Mouse (Mus musculus): ENCODE measurements around the gene Pick1.

The Pick1 gene

GRCm38 (mm10) chr15:79270317-79271123 is 41.5 kb downstream of the Pick1 start:
- in situ Hi-C loops (cut with MboI, MseI) = no loop called here

GRCm38 (mm10) chr15:79271124-79271746 is 42.3 kb downstream of the Pick1 start:
- in situ Hi-C loops (cut with MboI, MseI) = no loop called here

- in situ Hi-C loops (cut with MboI, MseI) = no loop called here
Measured at GRCm38 (mm10) chr15:79273020-79273419, 44.0 kb downstream of the Pick1 start.

DNA sequence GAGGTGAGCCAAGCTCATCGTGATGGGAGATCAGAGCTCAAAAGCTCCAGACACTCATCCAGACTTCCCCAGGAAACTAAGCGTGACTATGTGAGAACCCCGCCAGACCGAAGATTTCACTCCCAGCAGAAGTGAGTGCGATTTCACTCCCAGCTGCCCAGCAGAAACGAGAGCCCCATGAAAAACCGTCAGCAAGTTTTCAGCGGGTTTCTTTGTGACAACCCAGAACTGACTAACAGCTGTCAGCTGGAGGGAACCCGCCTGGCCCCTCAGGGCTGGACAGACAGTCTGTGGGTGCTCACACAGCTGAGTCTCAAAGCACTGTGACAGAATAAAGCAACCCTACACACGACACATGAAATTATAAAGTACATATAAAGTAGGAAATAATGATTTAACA is 48.8 kb downstream of the Pick1 start:
- in situ Hi-C loops (cut with MboI, MseI) = no loop called here

- in situ Hi-C loops (cut with MboI, MseI) = no loop called here
Measured at GRCm38 (mm10) chr15:79280209-79280608, 51.2 kb downstream of the Pick1 start.

DNA sequence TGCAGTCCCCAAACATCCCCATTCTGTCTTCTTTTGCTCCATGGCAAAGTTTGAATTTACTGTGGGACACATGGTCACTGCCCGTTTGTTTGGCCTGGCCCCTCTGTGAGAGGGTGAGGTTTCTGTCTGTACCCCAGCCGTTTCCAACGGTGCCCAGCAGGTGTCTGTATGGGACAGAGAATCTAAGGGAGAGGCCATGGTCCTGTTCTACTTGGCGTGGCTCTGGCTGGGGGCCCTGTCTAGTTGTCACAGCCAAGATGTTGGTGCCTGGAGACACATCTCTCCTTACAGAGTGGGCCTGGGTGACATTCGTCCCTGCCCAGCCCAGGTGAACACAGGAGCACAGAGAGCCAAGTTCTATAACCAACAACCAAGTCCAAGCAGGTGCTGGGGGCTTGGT is 51.9 kb downstream of the Pick1 start:
- in situ Hi-C loops (cut with MboI, MseI) = no loop called here

DNA sequence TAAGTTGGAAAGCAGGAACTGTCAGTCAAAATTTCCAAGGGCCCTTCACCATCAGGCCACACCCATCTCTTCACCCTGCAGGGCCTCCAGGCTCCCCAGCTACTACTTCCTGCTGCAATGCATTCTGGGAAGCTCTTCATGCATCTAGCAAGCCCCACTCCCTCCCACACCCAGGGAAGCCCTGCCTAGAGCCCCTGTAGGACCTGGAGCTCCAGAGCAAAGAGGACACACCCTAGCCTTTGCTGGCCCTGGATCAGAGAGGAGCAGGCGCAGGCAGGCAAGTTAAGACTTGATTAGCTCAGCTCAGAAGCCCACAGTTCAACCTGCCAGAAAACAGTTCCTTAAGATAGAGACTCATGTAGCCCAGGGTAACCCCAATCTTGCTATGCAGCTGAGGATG is 52.4 kb downstream of the Pick1 start:
- in situ Hi-C loops (cut with MboI, MseI) = no loop called here

DNA sequence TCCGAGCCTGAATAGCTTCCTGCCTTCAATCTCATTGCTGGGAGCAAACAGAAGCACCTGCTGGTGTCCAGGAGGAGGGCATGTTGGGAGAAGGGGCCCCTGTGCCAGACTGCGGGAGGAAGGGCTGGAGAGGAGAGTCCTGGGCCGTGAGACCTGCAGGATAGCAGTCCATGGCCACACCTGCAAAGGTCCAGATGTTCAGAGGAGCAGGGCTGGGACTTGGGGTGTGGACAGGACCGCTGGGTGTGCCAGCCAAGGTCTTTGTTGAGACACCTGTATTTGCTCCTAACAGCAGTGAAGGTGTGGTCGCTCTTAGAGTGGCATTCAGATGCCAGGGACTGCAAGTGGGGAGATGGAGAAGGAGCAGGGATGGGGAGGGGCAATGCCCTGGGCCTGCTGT is 53.5 kb downstream of the Pick1 start:
- in situ Hi-C loops (cut with MboI, MseI) = no loop called here

DNA sequence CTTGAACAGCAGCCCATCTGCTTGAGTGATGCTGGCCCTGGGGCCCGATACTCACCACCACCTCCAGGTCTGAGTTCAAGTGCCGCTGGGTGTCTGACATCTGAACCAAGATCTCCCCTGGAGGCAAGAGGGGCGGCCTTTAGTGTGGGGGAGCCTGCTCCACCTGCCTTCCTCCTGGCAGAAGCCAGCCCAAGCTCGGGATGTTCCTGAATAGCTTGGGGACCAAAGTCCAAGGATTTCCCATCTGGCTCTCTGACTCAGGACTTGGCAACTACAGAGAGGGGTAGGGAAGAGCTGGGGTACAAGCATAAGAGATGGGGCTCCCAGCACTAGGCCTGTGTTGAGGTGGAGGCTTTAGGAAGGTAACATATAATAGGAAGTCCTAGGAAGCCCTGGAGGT is 54.4 kb downstream of the Pick1 start:
- in situ Hi-C loops (cut with MboI, MseI) = no loop called here

DNA sequence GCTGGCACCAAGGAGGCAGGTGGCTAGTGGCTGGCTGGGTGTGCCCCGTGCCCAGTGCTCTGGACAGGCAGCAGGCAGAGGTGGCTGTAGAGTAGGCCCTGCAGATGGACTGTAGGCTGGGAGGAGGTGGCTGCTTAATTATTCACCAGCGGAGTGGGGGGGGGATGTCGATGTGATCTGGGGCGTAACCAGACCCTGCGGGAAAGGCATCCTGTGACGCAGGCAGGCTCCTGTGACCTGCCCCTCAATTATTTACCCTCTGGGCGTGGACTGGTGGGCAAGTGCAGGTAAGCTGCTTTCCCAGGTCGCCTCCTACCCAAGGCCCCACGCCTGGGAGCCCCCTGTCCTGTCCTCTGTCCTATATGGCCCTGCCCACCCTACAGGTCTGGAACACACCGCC is 56.4 kb downstream of the Pick1 start, which contains the start of gene Baiap2l2:
Gene Baiap2l2 (minus strand): TSS at position 139 of the 400 bp plus-strand sequence.
- in situ Hi-C loops (cut with MboI, MseI) = no loop called here

- in situ Hi-C loops (cut with MboI, MseI) = no loop called here
Measured at GRCm38 (mm10) chr15:79286141-79286540, 57.2 kb downstream of the Pick1 start.

DNA sequence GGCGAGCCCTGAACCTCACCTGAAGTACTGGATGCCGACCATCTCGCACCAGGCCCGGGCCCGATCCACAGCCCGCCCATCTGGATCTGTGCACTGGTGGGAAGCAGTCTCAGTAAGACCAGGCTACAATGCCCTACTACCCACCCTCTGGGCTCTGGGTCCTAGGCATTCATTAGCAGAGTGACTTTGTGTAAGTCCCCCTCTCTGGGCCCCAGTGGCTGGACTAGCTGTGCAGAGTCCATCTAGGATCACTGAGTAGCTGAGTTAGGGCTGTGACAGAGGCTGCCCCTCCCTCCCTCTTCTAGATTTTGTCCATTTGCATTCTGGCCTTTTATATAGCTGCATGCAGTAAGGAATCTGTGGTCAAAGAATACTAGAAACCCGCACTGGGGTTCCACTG is 58.1 kb downstream of the Pick1 start:
- in situ Hi-C loops (cut with MboI, MseI) = no loop called here

GRCm38 (mm10) chr15:79288387-79288786 is 59.4 kb downstream of the Pick1 start:
- in situ Hi-C loops (cut with MboI, MseI) = no loop called here

DNA sequence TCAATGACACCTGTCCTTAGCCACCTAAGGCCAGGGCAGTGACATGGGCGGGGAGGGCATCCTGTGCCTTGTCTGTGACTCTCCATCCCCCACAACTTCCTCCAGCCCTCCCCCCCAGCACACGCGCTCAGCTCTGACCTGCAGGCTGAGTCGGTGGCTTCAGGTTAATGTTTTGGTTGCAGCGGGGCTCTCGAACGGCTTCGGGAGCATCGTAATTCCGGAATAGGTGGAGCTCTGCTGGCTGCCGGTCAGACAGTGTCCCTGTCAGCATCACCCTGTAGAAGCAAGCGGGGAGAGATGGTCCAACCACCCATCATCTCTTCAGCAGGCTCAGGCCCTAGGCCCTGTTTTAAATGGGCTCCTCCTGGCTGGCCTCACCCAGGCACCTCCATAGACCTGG is 60.5 kb downstream of the Pick1 start:
- in situ Hi-C loops (cut with MboI, MseI) = no loop called here

DNA sequence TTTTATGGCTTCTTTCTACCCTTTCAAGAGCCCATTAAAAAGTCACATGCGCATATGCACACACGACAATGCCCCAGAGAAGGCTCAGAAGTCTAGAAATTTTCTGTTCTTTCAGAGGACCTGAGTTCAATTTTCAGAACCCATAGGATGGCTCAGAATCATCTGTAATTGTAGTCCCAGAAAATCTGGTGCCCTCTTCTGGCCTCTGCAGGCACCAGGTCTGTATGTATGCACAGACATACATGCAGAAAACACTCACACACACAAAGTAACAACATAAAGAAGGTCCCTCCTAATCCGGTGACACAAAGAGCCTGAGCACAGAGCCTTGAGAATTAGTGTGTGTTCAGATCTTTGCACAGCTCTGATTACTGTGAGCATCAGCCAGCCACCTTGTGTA is 61.4 kb downstream of the Pick1 start:
- in situ Hi-C loops (cut with MboI, MseI) = no loop called here

DNA sequence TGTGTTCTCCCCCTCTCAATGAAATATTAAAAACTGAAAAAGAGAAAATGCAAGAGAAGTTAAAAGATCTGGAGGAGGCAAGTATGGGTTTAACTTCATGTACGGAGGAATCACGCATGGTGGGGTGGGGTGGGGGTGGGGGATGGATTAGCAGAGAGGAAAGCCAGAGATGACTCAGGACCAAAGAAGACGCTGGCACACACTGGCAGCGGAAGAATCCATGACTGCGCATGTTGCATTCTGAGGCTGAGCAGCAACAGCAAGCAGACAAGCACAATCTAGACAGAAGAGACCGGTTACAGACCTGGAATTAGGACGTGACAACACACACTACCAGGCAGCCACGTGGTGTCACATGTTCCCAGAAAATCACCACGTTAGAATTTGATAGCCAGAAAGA is 63.8 kb downstream of the Pick1 start:
- in situ Hi-C loops (cut with MboI, MseI) = no loop called here

- in situ Hi-C loops (cut with MboI, MseI) = no loop called here
Measured at GRCm38 (mm10) chr15:79298553-79298952, 69.6 kb downstream of the Pick1 start.
